Mouse (Mus musculus): ENCODE results near the gene Lyar. TPM values are rescaled to one million over a fixed set of nuclear protein-coding genes. Genes with fewer than 3 reads are reported as not detected.

Lyar gene
- 53.7 and 58.0 TPM in 2 replicates for polyA plus RNA-seq (2015; fragmentation: Nextera tagmentation; extraction: Ambion mirVana)

GRCm38 (mm10) chr5:38220328-38220912 lies at the start of gene Lyar, which contains the start of gene Zbtb49:
Gene Lyar (plus strand): TSS chr5:38220470.
Gene Zbtb49 (minus strand): TSS chr5:38220457.
- Histone ChIP-seq H3K4me1 (peaks cover 22% of the 10 kb centered on the region), H3K9ac (replicated peaks) (peak within 1 kb of the TSS; percentile 91), H3K4me2 (replicated peaks) (peak within 1 kb of the TSS; percentile 91), H3K27ac (replicated peaks) (peak within 1 kb of the TSS; percentile 91), H3K36me3 (peaks cover 20% of the 10 kb centered on the region), H3K27me3 (no peaks in the 10 kb centered on the region), H3K9me3 (no peaks in the 10 kb centered on the region), H3K4me3 (peak within 1 kb of the TSS; percentile 95)
- peak; percentile 93 for ATAC-seq (replicated peaks)
- WGBS, result 0% methylated on average over 54 of the region's 55 CpGs

DNA sequence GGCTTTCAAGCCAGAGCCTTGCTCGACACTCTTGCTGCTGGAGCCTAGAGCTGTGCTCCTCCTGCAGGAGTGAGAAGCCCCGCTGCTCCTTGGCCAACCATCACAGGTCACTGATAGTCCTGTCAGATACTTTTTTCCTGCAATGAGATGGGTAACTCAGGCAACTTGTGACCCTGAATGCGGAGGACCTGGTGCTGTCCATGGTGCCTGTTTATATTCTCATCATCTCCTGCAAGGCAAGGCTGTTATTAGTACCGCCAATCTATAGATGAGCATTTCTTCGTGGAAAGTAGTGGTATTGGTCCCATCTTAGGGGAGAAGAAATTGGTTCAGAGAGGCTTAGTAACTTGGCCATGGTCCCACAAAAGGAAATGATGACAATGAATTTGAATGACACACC lies 46.5 kb upstream of the Lyar start:
- ATAC-seq (replicated peaks), result no peak

GRCm38 (mm10) chr5:38174256-38174912 lies 45.9 kb upstream of the Lyar start:
- ATAC-seq (replicated peaks), result no peak
- WGBS, result 82% methylated on average over 16 of the region's 16 CpGs
- no peaks in the 10 kb centered on the region for H3K4me1 ChIP-seq
- no peaks in the 10 kb centered on the region for H3K27me3 ChIP-seq
- no peaks in the 10 kb centered on the region for H3K36me3 ChIP-seq
- H3K27ac ChIP-seq (replicated peaks), result no peak overlapping the region
- H3K4me3 ChIP-seq, result no peak overlapping the region
- H3K9me3 ChIP-seq, result no peaks in the 10 kb centered on the region
- no peak overlapping the region for H3K4me2 ChIP-seq (replicated peaks)
- no peak overlapping the region for H3K9ac ChIP-seq (replicated peaks)

More for the DNA sequence above, 46.5 kb upstream of the Lyar start:
- Histone ChIP-seq H3K27me3 (no peaks in the 10 kb centered on the region), H3K4me3 (no peak overlapping the region), H3K9me3 (no peaks in the 10 kb centered on the region), H3K4me1 (no peaks in the 10 kb centered on the region), H3K36me3 (no peaks in the 10 kb centered on the region), H3K9ac (replicated peaks) (no peak overlapping the region), H3K27ac (replicated peaks) (no peak overlapping the region), H3K4me2 (replicated peaks) (no peak overlapping the region)
- WGBS, result 53% methylated on average over 5 of the region's 5 CpGs

GRCm38 (mm10) chr5:38184688-38185285 lies 35.5 kb upstream of the Lyar start:
- H3K9ac ChIP-seq (replicated peaks), result no peak overlapping the region
- H3K36me3 ChIP-seq, result no peaks in the 10 kb centered on the region
- ATAC-seq (replicated peaks), result no peak
- 86% methylated on average over 6 of the region's 6 CpGs for WGBS
- no peaks in the 10 kb centered on the region for H3K9me3 ChIP-seq
- H3K4me3 ChIP-seq, result no peak overlapping the region
- 0 out of 2 replicates have a peak, but pooled peaks cover 3% of the 10 kb centered on the region for H3K27me3 ChIP-seq
- no peaks in the 10 kb centered on the region for H3K4me1 ChIP-seq
- H3K4me2 ChIP-seq (replicated peaks), result no peak overlapping the region
- no peak overlapping the region for H3K27ac ChIP-seq (replicated peaks)

DNA sequence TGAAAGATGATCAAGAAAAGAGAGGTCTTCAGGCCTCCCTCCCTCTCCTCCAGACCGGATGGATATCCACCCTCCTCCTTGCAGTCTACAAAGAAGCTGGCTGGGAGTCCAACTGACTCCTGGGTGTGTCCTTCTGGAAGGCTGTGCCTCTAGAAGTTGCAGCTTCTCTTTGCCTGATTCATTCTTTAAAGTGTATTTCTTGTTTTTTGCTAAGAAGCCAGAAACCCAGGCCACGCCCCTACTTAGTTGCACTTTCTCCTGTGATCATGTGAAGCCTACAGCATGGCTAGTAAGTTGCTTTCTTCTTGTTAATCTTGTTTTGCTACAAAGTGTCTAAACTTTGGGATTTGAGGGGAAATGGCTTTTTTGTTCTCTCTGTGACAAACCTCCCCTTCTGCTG lies 33.3 kb upstream of the Lyar start:
- 78% methylated on average over 2 of the region's 2 CpGs for WGBS

GRCm38 (mm10) chr5:38190907-38191306 lies 29.4 kb upstream of the Lyar start:
- H3K4me2 ChIP-seq (replicated peaks), result no peak overlapping the region
- no peaks in the 10 kb centered on the region for H3K9me3 ChIP-seq
- H3K27me3 ChIP-seq, result 0 out of 2 replicates have a peak, but pooled peaks cover 3% of the 10 kb centered on the region
- no peak for ATAC-seq (replicated peaks)
- no peaks in the 10 kb centered on the region for H3K4me1 ChIP-seq
- 93% methylated on average over 3 of the region's 3 CpGs for WGBS
- no peak overlapping the region for H3K9ac ChIP-seq (replicated peaks)
- H3K27ac ChIP-seq (replicated peaks), result no peak overlapping the region
- no peak overlapping the region for H3K4me3 ChIP-seq
- no peaks in the 10 kb centered on the region for H3K36me3 ChIP-seq

More for the DNA sequence above, 33.3 kb upstream of the Lyar start:
- Histone ChIP-seq H3K27me3 (0 out of 2 replicates have a peak, but pooled peaks cover 3% of the 10 kb centered on the region), H3K4me2 (replicated peaks) (no peak overlapping the region), H3K4me1 (no peaks in the 10 kb centered on the region), H3K36me3 (no peaks in the 10 kb centered on the region), H3K4me3 (no peak overlapping the region), H3K9me3 (no peaks in the 10 kb centered on the region), H3K27ac (replicated peaks) (no peak overlapping the region), H3K9ac (replicated peaks) (no peak overlapping the region)
- no peak for ATAC-seq (replicated peaks)

- Histone ChIP-seq H3K9me3 (no peaks in the 10 kb centered on the region), H3K9ac (replicated peaks) (no peak overlapping the region), H3K4me2 (replicated peaks) (no peak overlapping the region), H3K4me3 (no peak overlapping the region), H3K36me3 (peaks cover 3% of the 10 kb centered on the region; the same call in 1 of the 2 replicates), H3K4me1 (no peaks in the 10 kb centered on the region), H3K27me3 (no peaks in the 10 kb centered on the region), H3K27ac (replicated peaks) (no peak overlapping the region)
- WGBS, result 2% methylated on average over 2 of the region's 2 CpGs
- ATAC-seq (replicated peaks), result no peak
These were observed 25.3 kb upstream of the Lyar start for GRCm38 (mm10) chr5:38194946-38195345.

- no peak overlapping the region for H3K27ac ChIP-seq (replicated peaks)
- H3K4me3 ChIP-seq, result no peak overlapping the region
- peaks cover 10% of the 10 kb centered on the region for H3K36me3 ChIP-seq
- no peak overlapping the region for H3K4me2 ChIP-seq (replicated peaks)
- no peaks in the 10 kb centered on the region for H3K27me3 ChIP-seq
- no peaks in the 10 kb centered on the region for H3K4me1 ChIP-seq
- no peaks in the 10 kb centered on the region for H3K9me3 ChIP-seq
- no peak overlapping the region for H3K9ac ChIP-seq (replicated peaks)
- no peak for ATAC-seq (replicated peaks)
These were observed 24.3 kb upstream of the Lyar start for GRCm38 (mm10) chr5:38195941-38196340.

GRCm38 (mm10) chr5:38196821-38197481 lies 23.3 kb upstream of the Lyar start:
- Histone ChIP-seq H3K27ac (replicated peaks) (no peak overlapping the region), H3K36me3 (peaks cover 20% of the 10 kb centered on the region), H3K9me3 (no peaks in the 10 kb centered on the region), H3K4me3 (no peak overlapping the region), H3K9ac (replicated peaks) (no peak overlapping the region), H3K4me2 (replicated peaks) (no peak overlapping the region), H3K27me3 (no peaks in the 10 kb centered on the region), H3K4me1 (no peaks in the 10 kb centered on the region)
- ATAC-seq (replicated peaks), result peak; percentile 14; the same call in 1 of the 2 replicates
- 74% methylated on average over 5 of the region's 5 CpGs for WGBS

DNA sequence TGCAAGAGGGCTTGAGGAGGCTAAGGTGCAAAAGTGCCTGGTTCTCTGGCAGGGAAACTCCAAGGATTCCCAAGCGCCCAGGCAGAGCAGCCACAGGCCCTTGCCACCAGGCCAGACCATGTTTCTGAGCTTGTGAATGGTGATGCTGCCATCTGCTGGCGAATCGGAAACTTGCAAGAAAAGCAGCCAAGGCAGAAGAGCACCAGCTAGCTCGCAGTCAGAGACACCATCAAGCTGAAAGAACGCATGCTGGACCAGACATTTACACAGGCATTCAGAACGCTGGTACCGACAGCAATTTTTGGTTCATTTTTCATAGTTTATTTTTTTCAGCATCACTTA lies 22.8 kb upstream of the Lyar start:
- peak; percentile 64 for ATAC-seq (replicated peaks)

DNA sequence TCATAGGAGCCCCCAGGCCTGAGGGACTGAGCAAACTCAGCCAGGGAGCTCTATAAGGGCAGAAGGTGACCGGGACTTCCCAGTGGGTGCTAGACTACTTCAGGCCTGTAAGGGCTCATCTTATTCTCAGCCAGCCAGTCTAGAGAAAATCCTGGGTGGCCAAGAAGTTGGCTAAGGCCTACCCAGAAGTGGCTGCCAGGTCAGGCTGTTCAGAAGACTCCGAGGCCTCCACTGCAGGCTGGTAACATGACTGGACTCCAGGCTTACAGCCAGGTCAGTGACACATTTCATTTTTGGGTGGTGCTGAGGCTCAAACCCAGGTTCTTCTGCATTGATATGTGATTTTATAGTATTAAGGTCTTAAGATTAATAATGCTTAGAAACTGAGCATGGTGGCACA lies 20.6 kb upstream of the Lyar start:
- H3K27ac ChIP-seq (replicated peaks), result no peak overlapping the region
- no peak overlapping the region for H3K4me3 ChIP-seq
- H3K4me1 ChIP-seq, result no peaks in the 10 kb centered on the region
- no peak overlapping the region for H3K9ac ChIP-seq (replicated peaks)
- no peak for ATAC-seq (replicated peaks)
- no peak overlapping the region for H3K4me2 ChIP-seq (replicated peaks)
- no peaks in the 10 kb centered on the region for H3K27me3 ChIP-seq
- no peaks in the 10 kb centered on the region for H3K9me3 ChIP-seq
- 92% methylated on average over 2 of the region's 2 CpGs for WGBS
- H3K36me3 ChIP-seq, result peaks cover 46% of the 10 kb centered on the region

More for the DNA sequence above, 22.8 kb upstream of the Lyar start:
- no peak overlapping the region for H3K9ac ChIP-seq (replicated peaks)
- no peaks in the 10 kb centered on the region for H3K27me3 ChIP-seq
- no peak overlapping the region for H3K4me3 ChIP-seq
- H3K4me2 ChIP-seq (replicated peaks), result no peak overlapping the region
- H3K36me3 ChIP-seq, result peaks cover 25% of the 10 kb centered on the region
- WGBS, result 15% methylated on average over 7 of the region's 7 CpGs
- H3K9me3 ChIP-seq, result no peaks in the 10 kb centered on the region
- H3K4me1 ChIP-seq, result no peaks in the 10 kb centered on the region
- no peak overlapping the region for H3K27ac ChIP-seq (replicated peaks)

- 85% methylated on average over 7 of the region's 7 CpGs for WGBS
- Histone ChIP-seq H3K9me3 (no peaks in the 10 kb centered on the region), H3K4me3 (no peak overlapping the region), H3K36me3 (peaks cover 62% of the 10 kb centered on the region), H3K4me2 (replicated peaks) (no peak overlapping the region), H3K9ac (replicated peaks) (no peak overlapping the region), H3K27ac (replicated peaks) (no peak overlapping the region), H3K27me3 (no peaks in the 10 kb centered on the region), H3K4me1 (peaks cover 18% of the 10 kb centered on the region)
- no peak for ATAC-seq (replicated peaks)
These were observed 15.0 kb upstream of the Lyar start for GRCm38 (mm10) chr5:38205303-38205726.

Data from forebrain, embryonic 15.5 days (tissue).